Mouse (Mus musculus) limb, embryonic 14.5 days (tissue): ENCODE measurements around the gene Tgfb2. TPM values are rescaled to one million over a fixed set of nuclear protein-coding genes. Genes with fewer than 3 reads are reported as not detected.
A peak's percentile ranks its signal among the peaks of the same experiment; 100 is the strongest.

Experiments
- ATAC-seq: fragments of 200-750 bp; cut with Nextera tagmentation; 2 replicates; pipeline ENCODE4 v1.8.0; 2017; ENCODE audit warnings: low read depth, moderate number of reproducible peaks, moderate TSS enrichment; ENCODE audit not compliant: low FRiP score
- DNase-seq: peaks from one replicate; pipeline ENCODE4 v3.0.0-alpha.2; 2015; ENCODE audit warnings: low spot score
- H3K27ac ChIP-seq: fragments of 300-500 bp; sonication (generic); replicated peaks from 2 replicates; pipeline ENCODE4 v1.5.1; 2014; ENCODE audit warnings: low read depth, mild to moderate bottlenecking, low read length, moderate library complexity, mixed read lengths
- H3K27me3 ChIP-seq: fragments of 300-500 bp; sonication (generic); 2 replicates; pipeline ENCODE4 v1.6.1; 2014; ENCODE audit warnings: low read length, mixed read lengths; ENCODE audit not compliant: control insufficient read depth, insufficient read depth
- H3K36me3 ChIP-seq: fragments of 300-500 bp; sonication (generic); 2 replicates; pipeline ENCODE4 v1.6.1; 2014; ENCODE audit warnings: mild to moderate bottlenecking, low read length, moderate library complexity, mixed read lengths; ENCODE audit not compliant: control insufficient read depth, insufficient read depth
- H3K4me1 ChIP-seq: fragments of 300-500 bp; sonication (generic); 2 replicates; pipeline ENCODE4 v1.6.1; 2014; ENCODE audit warnings: antibody characterized with exemption, low read length, mixed read lengths; ENCODE audit not compliant: control insufficient read depth, insufficient read depth
- H3K4me2 ChIP-seq: fragments of 300-500 bp; sonication (generic); replicated peaks from 2 replicates; pipeline ENCODE4 v1.6.1; 2014; ENCODE audit warnings: low read depth, mild to moderate bottlenecking, low read length, moderate library complexity; ENCODE audit not compliant: severe bottlenecking
- H3K4me3 ChIP-seq: fragments of 300-500 bp; sonication (generic); replicated peaks from 2 replicates; pipeline ENCODE4 v1.5.1; 2014; ENCODE audit warnings: low read length
- H3K9ac ChIP-seq: fragments of 300-500 bp; sonication (generic); 2 replicates; pipeline ENCODE4 v1.6.1; 2014; ENCODE audit warnings: mild to moderate bottlenecking, low read depth, low read length, moderate library complexity; ENCODE audit not compliant: severe bottlenecking
- H3K9me3 ChIP-seq: fragments of 300-500 bp; sonication (generic); 2 replicates; pipeline ENCODE4 v1.6.1; 2016; ENCODE audit warnings: low read length; ENCODE audit not compliant: control insufficient read depth
- POLR2A ChIP-seq: fragments of 200-500 bp; IDR thresholded peaks from 2 replicates; pipeline ENCODE4 v1.8.0; 2012; ENCODE audit warnings: inconsistent platforms, mild to moderate bottlenecking, moderate library complexity, borderline replicate concordance; ENCODE audit not compliant: insufficient read depth, insufficient read length; ENCODE audit errors: extremely low read depth
- WGBS: fragments of 180-500 bp; shearing (Covaris S2); extraction: QIAGEN DNeasy Blood & Tissue Kit; methylation state at CpG from one replicate; pipeline ENCODE4 v1.1.7; 2014; 5-methylcytosine and 5-hydroxymethylcytosine counted together
- polyA plus RNA-seq, 2 experiments: library from polyadenylated mRNA; depleted of rRNA in 1 of 2; stranded (reverse) in 1 of 2; unstranded in 1 of 2; fragments of >200 nt; fragmentation: Nextera tagmentation in 1 of 2; extraction: Ambion mirVana in 1 of 2; gene quantifications; 2 replicates each; pipeline versions ENCODE4 v1.2.1 to v1.2.3; 2012 to 2014

Gene Tgfb2
- polyA plus RNA-seq (2012; rRNA removed) (25.3 and 26.1 TPM in 2 replicates), polyA plus RNA-seq (2014; fragmentation: Nextera tagmentation; extraction: Ambion mirVana) (73.5 and 89.7 TPM in 2 replicates)

DNA sequence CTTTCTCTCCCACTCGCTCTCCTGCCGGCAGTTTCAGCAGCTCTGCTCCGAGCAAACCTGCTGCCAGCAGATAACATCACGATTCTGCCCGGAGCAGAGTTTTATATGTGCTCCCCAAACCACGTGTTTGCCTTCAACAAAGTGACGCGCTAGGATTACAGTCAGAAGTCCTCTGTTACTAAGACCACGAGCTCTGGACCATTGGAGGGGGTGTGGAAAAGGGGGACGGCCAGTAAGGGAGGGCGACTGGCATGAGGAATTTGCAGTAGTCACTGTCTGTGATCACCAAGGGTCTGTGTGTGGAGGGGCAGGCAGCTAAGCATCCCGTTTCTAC lies at the start of gene Tgfb2:
Tgfb2 (minus strand) TSS at position 75 of the 334 bp plus-strand sequence.
- Histone ChIP-seq H3K4me3 (peak within 1 kb of the TSS; percentile 75), H3K27me3 (no peaks in the 10 kb centered on the region), H3K9me3 (no peaks in the 10 kb centered on the region), H3K36me3 (0 out of 2 replicates have a peak, but pooled peaks cover 3% of the 10 kb centered on the region), H3K4me1 (peaks cover 19% of the 10 kb centered on the region), H3K4me2 (peak within 1 kb of the TSS; percentile 81), H3K9ac (peak within 1 kb of the TSS; percentile 91), H3K27ac (peak within 1 kb of the TSS; percentile 90)
- TF ChIP-seq POLR2A, result peak; percentile 93; the same call in 1 of the 2 replicates
- 3% methylated on average over 12 of the region's 12 CpGs for WGBS
- ATAC-seq (peak; percentile 33), DNase-seq (peak; percentile 68)

DNA sequence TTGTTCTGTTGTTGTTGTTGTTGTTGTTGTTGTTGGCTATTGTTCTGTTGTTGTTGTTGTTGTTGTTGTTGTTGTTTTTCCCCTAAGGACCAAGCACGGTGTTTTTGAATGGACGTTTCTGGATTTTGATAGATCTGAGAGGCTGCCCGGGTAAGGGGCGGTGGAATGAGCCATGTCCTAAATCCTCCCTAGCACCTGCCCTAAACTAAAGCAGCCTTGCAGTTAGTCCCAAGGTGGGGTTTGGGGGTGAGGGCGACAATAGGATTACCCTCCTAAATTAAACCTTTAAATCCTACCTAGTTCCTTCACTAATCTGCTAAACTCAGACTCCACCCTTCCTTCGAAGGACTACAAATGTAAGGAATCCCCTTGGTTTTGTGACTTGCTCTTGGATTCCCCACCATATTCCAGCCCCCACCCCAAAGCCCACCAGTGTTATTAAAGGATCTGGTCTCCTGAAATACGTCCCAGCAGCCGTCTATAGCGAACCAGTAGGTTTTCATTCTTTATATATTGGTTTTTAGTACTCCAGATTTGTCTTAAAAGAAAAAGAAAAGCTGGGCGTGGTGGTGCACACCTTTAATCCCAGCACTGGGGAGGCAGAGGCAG lies 44.0 kb upstream of the Tgfb2 start:
- H3K27ac ChIP-seq, result peak overlapping the region; percentile 73; the same call in 1 of the 2 replicates
- peak; percentile 37 for ATAC-seq
- peak overlapping the region; percentile 78 for H3K9ac ChIP-seq
- peak overlapping the region; percentile 85 for H3K4me2 ChIP-seq
- no peaks in the 10 kb centered on the region for H3K36me3 ChIP-seq
- no peaks in the 10 kb centered on the region for H3K9me3 ChIP-seq
- WGBS, result 39% methylated on average over 10 of the region's 10 CpGs
- H3K4me3 ChIP-seq, result peak overlapping the region; percentile 58
- no peak for TF ChIP-seq POLR2A
- DNase-seq, result peak; percentile 11
- peaks cover 16% of the 10 kb centered on the region for H3K4me1 ChIP-seq
- H3K27me3 ChIP-seq, result no peaks in the 10 kb centered on the region

DNA sequence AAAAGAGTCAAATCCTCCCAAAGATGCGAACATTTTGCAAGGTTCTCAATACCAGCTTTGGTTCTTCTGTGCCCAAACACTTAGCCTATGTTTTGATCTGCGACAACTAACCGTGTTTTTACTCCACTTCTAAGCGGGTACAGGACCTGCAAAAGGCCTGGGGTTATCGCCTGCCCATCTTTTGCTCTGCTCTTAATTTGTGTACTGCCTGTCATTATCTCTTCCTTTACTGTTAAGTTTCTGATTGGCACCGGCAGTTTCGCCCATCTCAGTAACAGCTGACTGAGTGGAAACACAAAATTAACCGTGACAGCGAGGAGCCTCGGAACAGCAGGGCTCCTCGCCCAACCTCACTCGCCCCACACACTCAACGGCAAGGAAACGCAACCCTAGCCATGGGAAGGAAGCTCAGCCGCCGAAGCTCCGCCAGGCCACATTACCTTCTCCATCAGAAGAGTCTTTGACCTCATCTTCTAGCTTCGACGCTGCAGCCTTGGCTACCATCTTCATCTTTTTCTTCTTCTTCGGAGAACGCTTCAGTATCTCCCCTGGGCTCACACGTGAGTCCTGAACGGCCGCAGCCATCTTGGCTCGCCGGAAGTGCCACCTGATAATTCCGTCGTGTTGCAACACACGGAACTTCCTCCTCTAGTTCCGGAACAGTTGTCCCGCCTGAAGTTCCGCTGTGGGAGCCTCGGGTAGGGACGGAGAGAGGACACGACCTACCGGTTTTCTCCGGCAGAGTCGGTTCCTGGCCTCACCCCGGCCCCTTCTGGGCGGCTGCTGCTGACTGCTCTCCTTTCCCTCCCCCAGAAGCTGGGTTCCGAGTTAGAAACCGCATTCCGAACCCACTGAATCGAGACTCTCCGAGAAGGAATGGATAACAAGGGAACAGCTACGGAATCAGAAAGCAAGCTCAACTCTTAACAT lies 43.2 kb upstream of the Tgfb2 start, which contains the start of gene Rrp15:
Rrp15 (minus strand) TSS at position 635 of the 930 bp plus-strand sequence.
- 2% methylated on average over 46 of the region's 46 CpGs for WGBS
- Histone ChIP-seq H3K36me3 (no peaks in the 10 kb centered on the region), H3K27me3 (no peaks in the 10 kb centered on the region)

DNA sequence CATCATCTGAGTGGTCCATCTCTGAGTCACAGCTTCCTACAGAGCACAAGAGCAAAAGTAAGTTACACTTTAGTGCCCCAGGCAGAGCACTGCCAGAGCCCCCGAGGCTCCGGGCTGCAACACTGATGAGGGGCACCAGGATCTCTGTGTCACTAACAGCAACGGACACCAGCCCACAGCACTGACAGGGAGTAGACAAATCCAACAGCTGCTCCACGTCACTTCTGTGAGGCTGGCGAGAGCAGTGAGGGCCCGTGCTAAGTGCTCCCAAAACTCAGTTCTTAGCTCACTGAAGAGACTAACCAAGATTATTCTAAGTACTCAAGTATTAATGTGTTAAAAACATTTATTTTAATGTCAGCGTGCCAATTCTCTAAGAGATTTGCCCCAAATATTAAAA lies 34.0 kb upstream of the Tgfb2 start:
- peaks cover 38% of the 10 kb centered on the region for H3K36me3 ChIP-seq
- H3K4me3 ChIP-seq, result no peak overlapping the region
- no peaks in the 10 kb centered on the region for H3K9me3 ChIP-seq
- no peak overlapping the region for H3K4me2 ChIP-seq
- peaks cover 5% of the 10 kb centered on the region; the same call in 1 of the 2 replicates for H3K4me1 ChIP-seq
- TF ChIP-seq POLR2A, result no peak
- no peak overlapping the region for H3K9ac ChIP-seq
- DNase-seq (peak; percentile 14), ATAC-seq (peak; percentile 54; the same call in 1 of the 2 replicates)
- WGBS, result 82% methylated on average over 7 of the region's 7 CpGs
- no peak overlapping the region for H3K27ac ChIP-seq
- no peaks in the 10 kb centered on the region for H3K27me3 ChIP-seq

More for the DNA sequence above, 43.2 kb upstream of the Tgfb2 start, which contains the start of gene Rrp15:
- Histone ChIP-seq H3K9me3 (no peaks in the 10 kb centered on the region), H3K27ac (peak within 1 kb of the TSS; percentile 73), H3K4me1 (peaks cover 16% of the 10 kb centered on the region), H3K9ac (peak within 1 kb of the TSS; percentile 78), H3K4me3 (peak within 1 kb of the TSS; percentile 58), H3K4me2 (peak within 1 kb of the TSS; percentile 85)
- ATAC-seq (peak; percentile 90), DNase-seq (peak; percentile 89)
- peak; percentile 50; the same call in 1 of the 2 replicates for TF ChIP-seq POLR2A

DNA sequence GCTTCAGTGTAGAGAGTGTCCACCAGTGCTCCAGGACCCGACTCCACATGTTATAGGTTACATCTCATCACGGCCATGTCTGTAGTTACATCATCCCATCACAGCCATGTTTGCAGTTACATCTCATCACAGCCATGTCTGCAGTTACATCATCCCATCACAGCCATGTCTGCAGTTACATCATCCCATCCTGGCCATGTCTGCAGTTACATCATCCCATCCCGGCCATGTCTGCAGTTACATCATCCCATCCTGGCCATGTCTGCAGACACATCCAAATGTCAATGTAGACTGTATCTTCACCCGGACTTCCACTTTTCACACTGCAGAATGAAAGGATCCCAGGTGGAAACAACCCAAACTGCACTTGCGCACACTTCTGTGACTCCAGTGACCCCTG lies 29.7 kb upstream of the Tgfb2 start:
- H3K4me3 ChIP-seq, result no peak overlapping the region
- no peak for ATAC-seq
- no peak overlapping the region for H3K27ac ChIP-seq
- H3K9ac ChIP-seq, result no peak overlapping the region
- no peaks in the 10 kb centered on the region for H3K4me1 ChIP-seq
- no peak overlapping the region for H3K4me2 ChIP-seq
- H3K36me3 ChIP-seq, result peaks cover 39% of the 10 kb centered on the region
- DNase-seq, result no peak
- H3K27me3 ChIP-seq, result no peaks in the 10 kb centered on the region
- H3K9me3 ChIP-seq, result no peaks in the 10 kb centered on the region
- 94% methylated on average over 5 of the region's 5 CpGs for WGBS
- no peak for TF ChIP-seq POLR2A
